Mouse (Mus musculus) C2C12 (cell line): Measurements from ENCODE around the gene Retn. TPM values are rescaled to one million over a fixed set of nuclear protein-coding genes. Genes with fewer than 3 reads are reported as not detected.

Experiments used
- H3K27me3 ChIP-seq: one replicate; pipeline ENCODE4 v1.6.1; 2011; ENCODE audit not compliant: control insufficient read depth, insufficient read depth, insufficient read length
- H3K36me3 ChIP-seq: one replicate; pipeline ENCODE4 v1.6.1; 2011; ENCODE audit not compliant: control insufficient read depth, insufficient read depth
- H3K4me3 ChIP-seq: one replicate; pipeline ENCODE4 v1.5.1; 2011; ENCODE audit warnings: mild to moderate bottlenecking, control low read depth; ENCODE audit not compliant: poor library complexity, insufficient read depth, severe bottlenecking
- H3K79me2 ChIP-seq: one replicate; pipeline ENCODE4 v1.6.1; 2011; ENCODE audit not compliant: control insufficient read depth, insufficient read depth
- H3K79me3 ChIP-seq: one replicate; pipeline ENCODE4 v1.6.1; 2011; ENCODE audit warnings: low read depth, control low read depth
- H3ac ChIP-seq: one replicate; pipeline ENCODE3; 2011; ENCODE audit warnings: low read depth; ENCODE audit not compliant: control insufficient read depth, insufficient read length
- CEBPB ChIP-seq: IDR thresholded peaks from one replicate; pipeline ENCODE4 v1.6.1; 2011; ENCODE audit warnings: low read depth, mild to moderate bottlenecking, control low read depth, moderate library complexity
- CTCF ChIP-seq: IDR thresholded peaks from one replicate; pipeline ENCODE4 v1.5.1; 2011; ENCODE audit not compliant: control insufficient read depth, insufficient read depth, insufficient read length
- FOSL1 ChIP-seq: IDR thresholded peaks from one replicate; pipeline ENCODE4 v1.8.0; 2011; ENCODE audit warnings: mild to moderate bottlenecking, low read length; ENCODE audit not compliant: poor library complexity, insufficient read depth, severe bottlenecking
- MAX ChIP-seq: IDR thresholded peaks from one replicate; pipeline ENCODE4 v1.6.1; 2011; ENCODE audit warnings: mild to moderate bottlenecking, control low read depth
- MYOD1 ChIP-seq: IDR thresholded peaks from one replicate; pipeline ENCODE4 v1.6.1; 2011; ENCODE audit warnings: low read depth; ENCODE audit not compliant: control insufficient read depth, insufficient read length
- MYOG ChIP-seq: IDR thresholded peaks from one replicate; pipeline ENCODE4 v1.6.1; 2011; ENCODE audit not compliant: control insufficient read depth, insufficient read length; ENCODE audit errors: extremely low read depth
- USF1 ChIP-seq: IDR thresholded peaks from one replicate; pipeline ENCODE4 v1.6.1; 2011; ENCODE audit warnings: low read depth, mild to moderate bottlenecking, control low read depth, moderate library complexity
- polyA plus RNA-seq: library from polyadenylated mRNA; unstranded; fragments of >200 nt; fragmentation: generic; extraction: Trizol; gene quantifications from one replicate; pipeline ENCODE4 v1.2.1, GENCODE M21; 2012; ENCODE audit warnings: missing spikeins

Gene Retn
- polyA plus RNA-seq, 1 experiment: not detected

DNA sequence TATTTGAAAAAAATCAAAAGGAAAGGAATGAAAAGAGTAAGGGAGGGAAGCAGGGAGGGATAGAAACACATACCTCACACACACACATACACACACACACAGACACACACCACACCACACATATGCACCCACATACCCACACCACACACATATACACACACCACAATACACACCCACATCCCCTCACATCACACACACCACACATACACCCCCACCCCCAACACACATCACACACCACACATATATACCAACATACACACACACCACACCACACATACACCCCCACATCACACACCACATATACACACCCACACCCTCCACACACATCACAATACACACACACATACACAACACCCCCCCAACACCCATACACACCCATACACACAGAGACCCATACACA, 29.0 kb downstream of the Retn start:
- TF ChIP-seq USF1 (no peak), CEBPB (no peak), FOSL1 (no peak), MYOD1 (no peak), MAX (no peak), CTCF (no peak), MYOG (no peak)
- Histone ChIP-seq H3K79me3 (no peaks in the 10 kb centered on the region), H3K4me3 (no peak overlapping the region), H3K27me3 (peaks cover 9% of the 10 kb centered on the region), H3ac (no peak overlapping the region), H3K36me3 (peaks cover 19% of the 10 kb centered on the region), H3K79me2 (peaks cover 11% of the 10 kb centered on the region)

DNA sequence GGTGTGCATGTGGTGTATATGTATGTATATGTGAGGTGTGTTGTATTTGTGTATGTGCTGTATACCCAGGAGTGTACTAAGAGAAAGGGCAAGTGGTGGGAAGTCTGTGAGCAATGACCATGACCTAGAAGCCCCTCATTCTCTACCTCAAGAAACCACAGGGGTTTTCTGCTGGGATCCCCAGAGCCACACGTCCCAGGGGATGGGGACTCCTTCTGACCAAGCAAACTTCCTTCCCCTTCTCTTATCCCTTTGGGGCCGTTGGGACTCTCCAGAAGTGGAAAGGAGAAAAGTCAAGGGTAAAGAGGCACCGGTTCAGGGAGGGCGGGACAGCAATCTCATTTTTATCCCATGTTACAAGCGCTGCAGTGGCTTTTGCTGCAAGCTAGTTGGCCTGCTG, 29.9 kb downstream of the Retn start:
- H3K4me3 ChIP-seq: no peak overlapping the region
- H3K27me3 ChIP-seq: peaks cover 15% of the 10 kb centered on the region
- H3K79me2 ChIP-seq: peaks cover 2% of the 10 kb centered on the region
- no peaks in the 10 kb centered on the region for H3K79me3 ChIP-seq
- TF ChIP-seq MYOD1: no peak
- no peak for TF ChIP-seq MAX
- TF ChIP-seq CEBPB: no peak
- TF ChIP-seq CTCF: no peak
- TF ChIP-seq MYOG: no peak
- TF ChIP-seq USF1: no peak
- no peak for TF ChIP-seq FOSL1
- H3ac ChIP-seq: no peak overlapping the region
- H3K36me3 ChIP-seq: peaks cover 10% of the 10 kb centered on the region

DNA sequence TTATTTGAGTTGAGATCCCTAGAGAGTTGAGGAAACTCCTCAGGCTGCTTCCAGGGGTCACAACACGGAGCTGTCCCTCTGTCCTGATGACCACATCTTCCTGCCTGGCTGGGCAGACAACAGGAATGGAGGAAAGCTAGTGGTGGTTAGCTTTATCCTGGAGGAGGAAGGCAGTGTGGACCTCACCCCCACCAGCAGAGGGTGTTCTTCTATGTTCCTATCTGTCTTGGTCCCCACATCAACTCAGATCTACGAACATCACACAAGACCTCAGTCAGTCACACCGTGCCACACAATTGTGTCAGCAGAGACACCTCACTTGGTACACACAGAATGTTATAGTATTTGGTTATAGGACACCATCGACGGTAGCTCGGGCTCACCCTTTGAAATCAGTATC, 32.0 kb downstream of the Retn start:
- TF ChIP-seq MYOG (no peak), CEBPB (no peak), USF1 (no peak), MYOD1 (no peak), MAX (no peak), CTCF (no peak), FOSL1 (no peak)
- H3K4me3 ChIP-seq: no peak overlapping the region
- H3K79me2 ChIP-seq: no peaks in the 10 kb centered on the region
- peaks cover 15% of the 10 kb centered on the region for H3K27me3 ChIP-seq
- no peaks in the 10 kb centered on the region for H3K79me3 ChIP-seq
- no peak overlapping the region for H3ac ChIP-seq
- H3K36me3 ChIP-seq: no peaks in the 10 kb centered on the region

GRCm38 (mm10) chr8:3690774-3691173, 35.2 kb downstream of the Retn start:
- Histone ChIP-seq H3K27me3 (peaks cover 15% of the 10 kb centered on the region), H3K36me3 (no peaks in the 10 kb centered on the region), H3K79me2 (no peaks in the 10 kb centered on the region), H3ac (no peak overlapping the region), H3K79me3 (no peaks in the 10 kb centered on the region), H3K4me3 (no peak overlapping the region)
- TF ChIP-seq CTCF: no peak
- TF ChIP-seq USF1: no peak
- no peak for TF ChIP-seq FOSL1
- no peak for TF ChIP-seq MYOG
- TF ChIP-seq MYOD1: no peak

- Histone ChIP-seq H3K4me3 (no peak within 1 kb of the TSS), H3K79me3 (no peaks in the 10 kb centered on the region), H3ac (no peak within 1 kb of the TSS), H3K27me3 (peaks cover 8% of the 10 kb centered on the region), H3K36me3 (no peaks in the 10 kb centered on the region), H3K79me2 (no peaks in the 10 kb centered on the region)
- TF ChIP-seq MYOG: no peak
- TF ChIP-seq FOSL1: no peak
- TF ChIP-seq CTCF: no peak
Measured at GRCm38 (mm10) chr8:3694121-3694520, 38.6 kb downstream of the Retn start, which contains the start of gene Fcer2a. Fcer2a (minus strand) TSS chr8:3694175.

GRCm38 (mm10) chr8:3701491-3701890, 45.9 kb downstream of the Retn start:
- H3K4me3 ChIP-seq: no peak overlapping the region
- no peaks in the 10 kb centered on the region for H3K79me2 ChIP-seq
- no peaks in the 10 kb centered on the region for H3K27me3 ChIP-seq
- no peaks in the 10 kb centered on the region for H3K79me3 ChIP-seq
- H3K36me3 ChIP-seq: no peaks in the 10 kb centered on the region
- H3ac ChIP-seq: no peak overlapping the region
- no peak for TF ChIP-seq MAX
- no peak for TF ChIP-seq CEBPB
- TF ChIP-seq USF1: no peak
- no peak for TF ChIP-seq MYOG
- TF ChIP-seq FOSL1: no peak
- TF ChIP-seq CTCF: no peak
- TF ChIP-seq MYOD1: no peak
